Mouse (Mus musculus) stomach, embryonic 14.5 days (tissue): ENCODE data around the gene Wfdc1. TPM values are rescaled to one million over a fixed set of nuclear protein-coding genes. Genes with fewer than 3 reads are reported as not detected.

Source experiments
- ATAC-seq: fragments of 200-750 bp; cut with Nextera tagmentation; 2 replicates; pipeline ENCODE4 v1.8.0; 2017; ENCODE audit warnings: low read depth, moderate TSS enrichment; ENCODE audit not compliant: insufficient number of reproducible peaks, insufficient read depth, low FRiP score
- H3K27ac ChIP-seq: fragments of 300-500 bp; sonication (generic); 2 replicates; pipeline ENCODE4 v1.5.1; 2014; ENCODE audit warnings: mild to moderate bottlenecking, low read length, moderate library complexity, mixed read lengths
- H3K27me3 ChIP-seq: fragments of 300-500 bp; sonication (generic); 2 replicates; pipeline ENCODE4 v1.6.1; 2014; ENCODE audit warnings: low read length, control low read depth, mixed read lengths; ENCODE audit not compliant: control insufficient read depth, insufficient read depth
- H3K36me3 ChIP-seq: fragments of 300-500 bp; sonication (generic); 2 replicates; pipeline ENCODE4 v1.6.1; 2014; ENCODE audit warnings: mild to moderate bottlenecking, control low read depth, low read length, moderate library complexity, mixed read lengths; ENCODE audit not compliant: control insufficient read depth, insufficient read depth
- H3K4me1 ChIP-seq: fragments of 300-500 bp; sonication (generic); 2 replicates; pipeline ENCODE4 v1.6.1; 2014; ENCODE audit warnings: low read length, control low read depth, mixed read lengths; ENCODE audit not compliant: control insufficient read depth, insufficient read depth
- H3K4me2 ChIP-seq: fragments of 300-500 bp; sonication (generic); replicated peaks from 2 replicates; pipeline ENCODE4 v1.6.1; 2014; ENCODE audit warnings: low read depth, low read length, control low read depth
- H3K4me3 ChIP-seq: fragments of 300-500 bp; sonication (generic); 2 replicates; pipeline ENCODE4 v1.5.1; 2014; ENCODE audit warnings: low read depth, low read length, control low read depth
- H3K9ac ChIP-seq: fragments of 300-500 bp; sonication (generic); replicated peaks from 2 replicates; pipeline ENCODE4 v1.6.1; 2014; ENCODE audit warnings: low read depth, mild to moderate bottlenecking, control low read depth, low read length, moderate library complexity, mixed read lengths
- H3K9me3 ChIP-seq: fragments of 300-500 bp; sonication (generic); 2 replicates; pipeline ENCODE4 v1.6.1; 2016; ENCODE audit warnings: low read depth, low read length, control low read depth; ENCODE audit not compliant: control insufficient read depth
- WGBS: fragments of 180-500 bp; shearing (Covaris S2); extraction: QIAGEN DNeasy Blood & Tissue Kit; methylation state at CpG from one replicate; pipeline ENCODE4 v1.1.7; 2014; 5-methylcytosine and 5-hydroxymethylcytosine counted together
- polyA plus RNA-seq: library from polyadenylated mRNA; unstranded; fragments of >200 nt; fragmentation: Nextera tagmentation; extraction: Ambion mirVana; gene quantifications from 2 replicates; pipeline ENCODE4 v1.2.1, GENCODE M21; 2014

Wfdc1 gene
- 12.6 and 13.3 TPM in 2 replicates for polyA plus RNA-seq

DNA sequence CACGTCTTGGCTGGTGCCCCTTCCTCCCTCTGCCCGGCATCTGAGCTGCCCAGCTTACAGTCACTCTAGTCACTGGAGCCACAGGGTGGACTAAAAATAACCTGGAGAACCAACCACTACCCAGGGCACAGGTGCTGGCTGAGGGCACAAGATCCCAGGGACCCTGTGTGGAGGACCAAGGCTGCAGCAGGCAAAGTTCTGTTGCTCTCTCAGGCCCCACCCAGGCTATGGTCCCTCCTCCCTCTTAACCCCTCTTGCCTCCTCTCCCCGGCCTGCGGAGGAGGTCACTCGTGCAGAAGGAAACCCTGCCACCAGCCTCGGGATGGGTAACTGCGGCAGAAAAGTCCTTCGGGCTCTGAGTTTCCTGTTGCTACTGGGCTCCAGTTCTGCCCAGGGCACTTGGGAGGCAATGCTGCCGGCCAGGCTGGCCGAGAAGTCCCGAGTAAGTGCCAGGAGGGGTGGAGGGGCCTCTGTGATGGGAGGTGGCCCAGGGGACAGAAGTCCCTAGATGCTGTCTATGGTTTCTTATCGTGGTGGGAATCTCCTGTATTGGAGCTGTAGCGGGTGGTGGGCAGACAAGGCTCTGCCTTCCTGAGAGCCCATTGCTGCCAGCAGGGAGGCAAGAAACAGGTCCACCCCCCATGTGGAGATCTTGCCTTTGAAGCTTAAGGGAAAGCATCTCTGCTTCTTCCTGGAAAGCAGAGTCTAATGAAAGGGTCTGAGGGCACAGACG is at the start of gene Wfdc1:
TSS of gene Wfdc1 (plus strand) at position 147 of the 733 bp plus-strand sequence.
- H3K36me3 ChIP-seq: no peaks in the 10 kb centered on the region
- H3K4me3 ChIP-seq: no peak within 1 kb of the TSS
- no peak within 1 kb of the TSS for H3K4me2 ChIP-seq
- H3K9ac ChIP-seq: no peak within 1 kb of the TSS
- WGBS: 21% methylated on average over 14 of the region's 14 CpGs
- no peaks in the 10 kb centered on the region for H3K27me3 ChIP-seq
- peaks cover 26% of the 10 kb centered on the region for H3K4me1 ChIP-seq
- no peak for ATAC-seq
- H3K27ac ChIP-seq: no peak within 1 kb of the TSS
- H3K9me3 ChIP-seq: no peaks in the 10 kb centered on the region

DNA sequence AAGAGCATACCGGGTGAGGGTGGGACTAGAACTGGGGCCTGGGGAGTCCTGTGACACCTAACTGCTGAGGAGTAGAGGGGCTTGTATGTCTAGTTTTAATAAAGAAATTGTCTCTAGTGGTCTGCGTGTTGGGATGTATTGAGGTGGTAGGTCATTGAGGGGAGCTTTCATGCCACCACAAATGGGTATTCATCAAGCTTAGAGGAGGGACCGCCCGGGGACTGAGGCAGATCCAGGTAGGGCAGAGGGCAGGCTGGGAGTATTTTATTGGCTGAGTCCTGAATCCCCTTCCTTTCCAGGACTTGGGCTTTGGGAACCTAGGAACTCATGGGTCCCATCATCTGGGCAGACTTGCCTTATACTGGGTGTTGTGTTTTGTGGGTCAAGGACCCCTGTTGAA is 49.4 kb upstream of the Wfdc1 start:
- Histone ChIP-seq H3K9ac (no peak overlapping the region), H3K4me1 (no peaks in the 10 kb centered on the region), H3K36me3 (no peaks in the 10 kb centered on the region), H3K9me3 (no peaks in the 10 kb centered on the region), H3K4me3 (no peak overlapping the region), H3K4me2 (no peak overlapping the region), H3K27me3 (no peaks in the 10 kb centered on the region), H3K27ac (no peak overlapping the region)
- no peak for ATAC-seq
- 80% methylated on average over 4 of the region's 4 CpGs for WGBS

DNA sequence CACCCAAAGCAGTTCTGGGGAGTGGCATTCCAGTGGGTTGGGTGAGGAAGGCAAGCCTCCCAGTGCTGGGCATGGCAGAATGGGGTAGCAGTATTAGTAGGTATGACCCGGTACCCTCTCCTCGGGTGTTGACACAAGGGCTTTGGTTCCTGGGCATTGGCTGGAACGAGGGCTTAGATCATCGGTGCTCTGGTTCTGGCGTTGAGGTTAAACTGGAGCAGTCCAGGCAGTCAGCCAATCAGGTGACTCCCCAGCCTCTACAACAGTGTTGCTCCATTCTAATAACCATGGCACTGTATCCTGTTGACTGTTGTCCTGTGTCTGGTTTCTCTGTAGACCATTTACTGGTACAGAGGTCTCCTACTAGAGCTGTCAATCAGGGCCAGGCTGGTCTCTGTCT is 48.6 kb upstream of the Wfdc1 start:
- H3K27me3 ChIP-seq: no peaks in the 10 kb centered on the region
- H3K9ac ChIP-seq: no peak overlapping the region
- no peak overlapping the region for H3K4me2 ChIP-seq
- H3K27ac ChIP-seq: no peak overlapping the region
- H3K36me3 ChIP-seq: no peaks in the 10 kb centered on the region
- H3K4me1 ChIP-seq: no peaks in the 10 kb centered on the region
- 92% methylated on average over 5 of the region's 5 CpGs for WGBS
- H3K9me3 ChIP-seq: no peaks in the 10 kb centered on the region
- H3K4me3 ChIP-seq: no peak overlapping the region
- no peak for ATAC-seq

GRCm38 (mm10) chr8:119618887-119619286 is 47.3 kb upstream of the Wfdc1 start:
- ATAC-seq: no peak
- no peaks in the 10 kb centered on the region for H3K4me1 ChIP-seq

DNA sequence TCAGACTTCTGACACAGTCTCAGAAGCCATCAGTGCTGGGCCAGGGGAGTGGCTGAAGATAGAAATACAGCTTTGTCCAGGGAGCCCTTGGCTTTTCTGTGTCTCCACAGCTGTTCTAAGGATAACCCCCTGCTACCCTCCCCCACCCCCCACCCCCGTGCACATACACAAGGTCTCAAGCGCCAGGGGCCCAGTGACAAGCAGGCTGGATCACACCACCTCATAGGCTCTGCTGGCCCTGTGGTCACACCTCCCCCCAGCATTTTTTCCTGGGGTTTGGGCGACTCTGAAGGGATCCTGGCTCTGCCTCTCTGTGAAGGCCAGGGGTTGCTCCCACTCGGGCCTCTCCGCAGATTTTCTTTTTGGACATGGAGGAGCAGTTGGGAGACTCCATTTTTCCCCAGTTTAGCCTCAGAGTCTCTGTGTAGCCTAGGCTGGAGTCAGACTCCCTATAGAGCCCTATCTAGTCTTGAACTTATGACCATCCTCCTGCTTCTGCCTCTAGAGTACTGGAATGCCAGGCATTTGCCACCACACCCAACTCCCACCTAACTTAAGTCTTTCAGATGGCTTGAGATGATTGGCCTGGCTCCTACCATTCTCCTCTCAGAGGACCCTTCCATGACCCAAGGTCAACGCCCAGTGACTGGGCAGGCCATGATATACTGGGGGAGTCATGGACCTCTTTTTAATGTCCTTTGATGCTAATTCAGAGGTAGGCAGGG is 45.9 kb upstream of the Wfdc1 start:
- no peak overlapping the region for H3K9ac ChIP-seq
- WGBS: 57% methylated on average over 6 of the region's 6 CpGs
- ATAC-seq: no peak
- H3K4me1 ChIP-seq: no peaks in the 10 kb centered on the region
- H3K27me3 ChIP-seq: no peaks in the 10 kb centered on the region
- no peak overlapping the region for H3K4me2 ChIP-seq
- H3K9me3 ChIP-seq: no peaks in the 10 kb centered on the region
- H3K4me3 ChIP-seq: no peak overlapping the region
- no peaks in the 10 kb centered on the region for H3K36me3 ChIP-seq
- H3K27ac ChIP-seq: no peak overlapping the region

More at GRCm38 (mm10) chr8:119618887-119619286, 47.3 kb upstream of the Wfdc1 start:
- no peaks in the 10 kb centered on the region for H3K9me3 ChIP-seq
- H3K27me3 ChIP-seq: no peaks in the 10 kb centered on the region
- 51% methylated on average over 5 of the region's 5 CpGs for WGBS
- H3K27ac ChIP-seq: no peak overlapping the region
- H3K4me2 ChIP-seq: no peak overlapping the region
- no peak overlapping the region for H3K4me3 ChIP-seq
- no peaks in the 10 kb centered on the region for H3K36me3 ChIP-seq
- H3K9ac ChIP-seq: no peak overlapping the region

DNA sequence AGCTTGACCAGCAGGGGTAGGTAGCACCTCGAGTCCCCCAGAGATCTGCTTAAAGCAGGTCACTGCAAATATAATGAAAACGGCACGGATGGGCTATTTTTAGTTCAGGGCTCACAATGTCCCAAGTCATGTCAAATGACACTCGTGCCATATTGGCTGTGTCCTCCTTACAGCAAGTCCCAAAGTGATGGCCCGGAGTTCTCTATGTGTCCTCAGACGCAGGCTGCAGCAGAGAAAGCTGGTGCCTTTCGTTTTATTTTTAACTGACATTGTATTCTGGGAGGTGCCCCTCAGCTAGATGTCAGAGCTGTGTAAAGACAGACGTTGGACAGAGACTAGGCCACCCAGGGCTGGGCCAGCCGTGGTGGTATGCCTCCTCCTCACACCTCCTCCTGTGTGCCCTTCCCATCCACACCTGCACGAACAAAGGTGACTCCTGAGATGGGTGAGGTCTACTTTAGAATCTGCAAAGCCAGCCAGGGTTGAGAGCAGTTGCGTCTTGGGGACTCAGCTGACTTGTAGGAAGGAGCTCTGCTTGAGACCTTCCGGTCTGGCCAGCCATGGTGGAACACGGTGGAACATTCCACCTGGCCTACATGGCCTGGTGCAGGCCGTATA is 45.2 kb upstream of the Wfdc1 start:
- Histone ChIP-seq H3K9ac (no peak overlapping the region), H3K4me2 (no peak overlapping the region), H3K27me3 (no peaks in the 10 kb centered on the region), H3K36me3 (no peaks in the 10 kb centered on the region), H3K4me3 (no peak overlapping the region), H3K27ac (no peak overlapping the region), H3K4me1 (no peaks in the 10 kb centered on the region), H3K9me3 (no peaks in the 10 kb centered on the region)
- WGBS: 81% methylated on average over 14 of the region's 14 CpGs
- ATAC-seq: no peak

- Histone ChIP-seq H3K4me3 (no peak overlapping the region), H3K36me3 (no peaks in the 10 kb centered on the region), H3K9me3 (no peaks in the 10 kb centered on the region), H3K27me3 (no peaks in the 10 kb centered on the region), H3K9ac (no peak overlapping the region), H3K4me1 (peaks cover under 1% of the 10 kb centered on the region; the same call in 1 of the 2 replicates), H3K4me2 (no peak overlapping the region), H3K27ac (no peak overlapping the region)
- ATAC-seq: no peak
- 56% methylated on average over 4 of the region's 4 CpGs for WGBS
Observed at GRCm38 (mm10) chr8:119622555-119622954, 43.6 kb upstream of the Wfdc1 start.

DNA sequence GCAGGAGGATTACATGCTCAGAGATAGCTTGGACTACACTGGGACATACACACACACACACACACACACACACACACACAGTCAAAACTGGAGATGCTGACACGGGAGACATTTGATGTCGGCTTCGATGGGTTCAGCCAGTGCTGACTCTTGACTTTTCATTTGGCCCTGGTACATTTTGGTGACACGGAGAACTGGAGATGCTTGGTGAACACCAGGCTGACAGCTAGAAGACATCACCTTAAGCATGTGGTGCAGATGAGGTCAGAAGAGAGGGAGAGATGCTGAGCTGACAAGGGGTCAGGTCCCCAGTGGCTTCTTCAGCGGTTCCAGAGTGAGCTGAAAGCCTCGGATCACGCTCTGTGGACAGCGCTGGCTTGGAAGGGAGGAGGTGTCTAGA is 43.1 kb upstream of the Wfdc1 start:
- WGBS: 80% methylated on average over 8 of the region's 8 CpGs

More for the DNA sequence above, 43.1 kb upstream of the Wfdc1 start:
- H3K4me2 ChIP-seq: no peak overlapping the region
- no peaks in the 10 kb centered on the region for H3K27me3 ChIP-seq
- ATAC-seq: no peak
- H3K4me3 ChIP-seq: no peak overlapping the region
- H3K9me3 ChIP-seq: no peaks in the 10 kb centered on the region
- no peaks in the 10 kb centered on the region for H3K36me3 ChIP-seq
- H3K9ac ChIP-seq: no peak overlapping the region
- H3K4me1 ChIP-seq: peaks cover 3% of the 10 kb centered on the region; the same call in 1 of the 2 replicates
- no peak overlapping the region for H3K27ac ChIP-seq
